Mouse (Mus musculus) liver, embryonic 11.5 days (tissue): Measurements from ENCODE around the gene Cfap70. TPM values are rescaled to one million over a fixed set of nuclear protein-coding genes. Genes with fewer than 3 reads are reported as not detected.

Source experiments
- ATAC-seq: fragments of 200-750 bp; cut with Nextera tagmentation; replicated peaks from 2 replicates; pipeline ENCODE4 v1.8.0; 2017; ENCODE audit warnings: moderate number of reproducible peaks, mild to moderate bottlenecking, moderate TSS enrichment, moderate library complexity; ENCODE audit not compliant: low FRiP score
- DNase-seq: peaks from one replicate; pipeline ENCODE4 v3.0.0-alpha.2; 2017; ENCODE audit warnings: low spot score
- H3K27ac ChIP-seq: fragments of 300-500 bp; sonication (generic); 2 replicates; pipeline ENCODE4 v1.5.1; 2014; ENCODE audit warnings: mild to moderate bottlenecking, low read depth, low read length, control low read depth
- H3K27me3 ChIP-seq: fragments of 300-500 bp; sonication (generic); replicated peaks from 2 replicates; pipeline ENCODE4 v1.6.1; 2014; ENCODE audit warnings: low read length, mixed read lengths; ENCODE audit not compliant: control insufficient read depth, insufficient read depth
- H3K36me3 ChIP-seq: fragments of 300-500 bp; sonication (generic); 2 replicates; pipeline ENCODE4 v1.6.1; 2014; ENCODE audit warnings: mild to moderate bottlenecking, low read length, moderate library complexity, mixed read lengths; ENCODE audit not compliant: control insufficient read depth, insufficient read depth
- H3K4me1 ChIP-seq: fragments of 300-500 bp; sonication (generic); replicated peaks from 2 replicates; pipeline ENCODE4 v1.6.1; 2014; ENCODE audit warnings: low read length, mixed read lengths; ENCODE audit not compliant: control insufficient read depth, insufficient read depth
- H3K4me2 ChIP-seq: fragments of 300-500 bp; sonication (generic); 2 replicates; pipeline ENCODE4 v1.6.1; 2014; ENCODE audit warnings: mild to moderate bottlenecking, control low read depth, moderate library complexity
- H3K4me3 ChIP-seq: fragments of 300-500 bp; sonication (generic); 2 replicates; pipeline ENCODE4 v1.5.1; 2014; ENCODE audit warnings: low read depth, low read length, control low read depth
- H3K9ac ChIP-seq: fragments of 300-500 bp; sonication (generic); 2 replicates; pipeline ENCODE4 v1.6.1; 2014; ENCODE audit warnings: low read depth, low read length, control low read depth
- H3K9me3 ChIP-seq: fragments of 300-500 bp; sonication (generic); 2 replicates; pipeline ENCODE4 v1.6.1; 2016; ENCODE audit warnings: low read length, inconsistent platforms, mixed read lengths; ENCODE audit not compliant: control insufficient read depth
- WGBS: fragments of 180-500 bp; shearing (Covaris S2); extraction: QIAGEN DNeasy Blood & Tissue Kit; methylation state at CpG from one replicate; pipeline ENCODE4 v1.1.7; 2014; 5-methylcytosine and 5-hydroxymethylcytosine counted together
- polyA plus RNA-seq: library from polyadenylated mRNA; unstranded; fragments of >200 nt; fragmentation: Nextera tagmentation; extraction: Ambion mirVana; gene quantifications from 2 replicates; pipeline ENCODE4 v1.2.1, GENCODE M21; 2014

Gene Cfap70
- polyA plus RNA-seq, 1 experiment from 2014 or later, result not detected

GRCm38 (mm10) chr14:20345885-20346284 is 106.1 kb downstream of the Cfap70 start:
- Histone ChIP-seq H3K4me2 (no peak overlapping the region; the same call in 1 of the 2 replicates), H3K9me3 (no peaks in the 10 kb centered on the region), H3K36me3 (peaks cover 12% of the 10 kb centered on the region; the same call in 1 of the 2 replicates), H3K27me3 (no peaks in the 10 kb centered on the region), H3K27ac (no peak overlapping the region), H3K4me3 (no peak overlapping the region), H3K4me1 (peaks cover 4% of the 10 kb centered on the region), H3K9ac (no peak overlapping the region)
- 94% methylated on average over 9 of the region's 9 CpGs for WGBS
- ATAC-seq, result no peak
- no peak for DNase-seq

Other genes with a start within 250 kb of the Cfap70 start
- gene Kcnk16, start 183.0 kb downstream of the Cfap70 start, polyA plus RNA-seq, result 1.9 and 2.2 TPM in 2 replicates
- gene Nudt13, start 157.5 kb downstream of the Cfap70 start, polyA plus RNA-seq, result 10.0 and 12.2 TPM in 2 replicates
- gene Ecd, start 104.1 kb downstream of the Cfap70 start, polyA plus RNA-seq, result 76.1 and 80.5 TPM in 2 replicates
- 22.6 and 24.2 TPM in 2 replicates for gene Fam149b, start 104.1 kb downstream of the Cfap70 start, polyA plus RNA-seq
- 174 and 191 TPM in 2 replicates for gene Dnajc9, start 63.3 kb downstream of the Cfap70 start, polyA plus RNA-seq
- gene Mrps16, start 58.6 kb downstream of the Cfap70 start, polyA plus RNA-seq, result 116 and 119 TPM in 2 replicates
- gene Anxa7, start 27.9 kb upstream of the Cfap70 start, polyA plus RNA-seq, result 52.8 and 56.5 TPM in 2 replicates
- 0.86 and 1.2 TPM in 2 replicates for gene Mss51, start 44.7 kb upstream of the Cfap70 start, polyA plus RNA-seq
- gene Ppp3cb, start 94.3 kb upstream of the Cfap70 start, polyA plus RNA-seq, result 41.9 and 42.0 TPM in 2 replicates
- gene Usp54, start 188.8 kb upstream of the Cfap70 start, polyA plus RNA-seq, result 5.8 and 6.0 TPM in 2 replicates
- gene Myoz1, start 204.3 kb upstream of the Cfap70 start, polyA plus RNA-seq, result 0.23 and 0.95 TPM in 2 replicates
- gene Synpo2l, start 216.1 kb upstream of the Cfap70 start, polyA plus RNA-seq, result 0.68 and 1.5 TPM in 2 replicates
- gene Sec24c, start 222.1 kb upstream of the Cfap70 start, polyA plus RNA-seq, result 85.5 and 99.0 TPM in 2 replicates
- gene Fut11, start 242.7 kb upstream of the Cfap70 start, polyA plus RNA-seq, result 14.2 and 14.9 TPM in 2 replicates